Mouse (Mus musculus) heart, adult 2 months (tissue): Measurements from ENCODE around the gene Olfr1306.

Experiments used
- CTCF ChIP-seq: fragments of 200-600 bp; IDR thresholded peaks from 2 replicates; pipeline ENCODE4 v1.8.1; 2022; ENCODE audit warnings: antibody characterized with exemption, mild to moderate bottlenecking, moderate library complexity
- EP300 ChIP-seq: fragments of 200-500 bp; IDR thresholded peaks from 2 replicates; pipeline ENCODE4 v1.6.1; 2011; ENCODE audit warnings: low read depth, low read length, control low read depth; ENCODE audit not compliant: insufficient read depth
- POLR2A ChIP-seq: fragments of 200-500 bp; IDR thresholded peaks from 2 replicates; pipeline ENCODE4 v1.6.1; 2011; ENCODE audit warnings: mild to moderate bottlenecking, low read depth, low read length, control low read depth; ENCODE audit not compliant: insufficient read depth

GRCm38 (mm10) chr2:111949340-111949739, 33.3 kb upstream of the Olfr1306 start, which contains the start of gene Olfr1307:
- TF ChIP-seq POLR2A, result no peak
- TF ChIP-seq CTCF, result no peak
- TF ChIP-seq EP300, result no peak
